Comparison of ENCODE assay signal across 8 mouse cellular contexts in the genomic region with DNA sequence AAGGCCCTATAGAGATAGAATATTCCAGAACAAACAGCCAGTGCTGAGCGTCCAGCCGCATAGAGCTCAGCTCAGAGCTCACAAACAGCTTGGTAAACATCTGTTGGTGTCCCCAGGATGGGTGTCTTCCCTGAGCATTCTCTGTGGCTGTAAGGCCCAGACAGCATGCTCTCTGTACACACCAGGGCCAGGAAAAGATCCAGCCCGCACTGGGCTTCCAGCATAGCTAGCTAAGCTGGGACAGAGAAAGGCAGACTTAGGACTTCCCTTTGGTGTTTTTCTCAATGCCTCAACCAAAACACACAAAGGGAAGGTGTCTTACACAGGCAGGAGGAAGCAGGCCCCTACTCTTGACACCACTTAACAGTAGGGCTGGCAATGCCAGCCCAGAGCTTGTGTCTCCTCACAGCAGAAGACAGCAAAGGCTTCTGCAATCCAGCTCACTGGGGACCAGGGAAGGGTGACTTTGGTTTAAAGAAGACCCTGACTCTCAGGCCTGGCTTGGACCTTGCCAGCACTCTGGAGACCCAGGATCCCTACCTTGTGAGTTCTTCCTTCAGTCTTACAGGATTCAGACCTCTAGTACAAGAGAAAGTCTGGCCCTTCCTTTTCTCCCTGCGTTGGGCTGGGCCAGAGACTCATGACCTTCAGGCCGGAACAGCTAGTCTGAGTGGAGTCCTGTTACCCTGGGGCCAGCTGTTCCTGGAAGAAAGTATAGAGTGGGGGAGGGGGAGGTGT. TPM values are rescaled to one million over a fixed set of nuclear protein-coding genes. Genes with fewer than 3 reads are reported as not detected.
A peak's percentile ranks its signal among the peaks of the same experiment; 100 is the strongest.
DNase-seq lines count a peak whose midpoint lies in the region; ATAC-seq lines count a peak whose summit lies in the region.

TSS of gene Gramd1a (minus strand) at position 601 of the 738 bp plus-strand sequence.

- H3K4me1 ChIP-seq in forebrain, embryonic 14.5 days (ENCODE audit: control insufficient read depth, insufficient read depth, low read length), result no peaks in the 10 kb centered on the region; the same call in 1 of the 2 replicates
- peaks cover 9% of the 10 kb centered on the region for H3K4me1 ChIP-seq in midbrain, embryonic 14.5 days (ENCODE audit: control insufficient read depth, insufficient read depth, low read length)

- H3K4me2 ChIP-seq in forebrain, embryonic 14.5 days (ENCODE audit: low read length), result no peak within 1 kb of the TSS
- H3K4me2 ChIP-seq in midbrain, embryonic 14.5 days (ENCODE audit: low read length), result no peak within 1 kb of the TSS

- no peaks in the 10 kb centered on the region for H3K9me3 ChIP-seq in forebrain, embryonic 14.5 days (replicated peaks; ENCODE audit: control insufficient read depth, low read length)
- no peaks in the 10 kb centered on the region for H3K9me3 ChIP-seq in midbrain, embryonic 14.5 days (ENCODE audit: control insufficient read depth, low read length)

- ATAC-seq in forebrain, embryonic 14.5 days, result no peak
- no peak for ATAC-seq in midbrain, embryonic 14.5 days (ENCODE audit: low FRiP score, low TSS enrichment)

- no peaks in the 10 kb centered on the region for H3K36me3 ChIP-seq in forebrain, embryonic 14.5 days (ENCODE audit: control insufficient read depth, insufficient read depth, low read length)
- H3K36me3 ChIP-seq in midbrain, embryonic 14.5 days (ENCODE audit: control insufficient read depth, insufficient read depth, low read length), result no peaks in the 10 kb centered on the region

- DNase-seq in CD4-positive, CD25-positive, alpha-beta regulatory T cell, adult 2 months (ENCODE audit: low read depth, low spot score), result peak; percentile 37
- peak; percentile 92 for DNase-seq in ZHBTc4 (ENCODE audit: low read depth, low spot score)
- no peak for DNase-seq in forebrain, embryonic 14.5 days (ENCODE audit: low spot score)
- DNase-seq in heart, postnatal 4 days, result peak; percentile 37
- DNase-seq in layer of hippocampus, postnatal 25 days (ENCODE audit: extremely low spot score in 1 of 2, low spot score in 1 of 2), result no peak
- DNase-seq in midbrain, embryonic 14.5 days, result no peak
- DNase-seq in cerebellum, postnatal 4 days (ENCODE audit: low spot score in 2 of 2), result no peak
- DNase-seq in urinary bladder, postnatal 25 days (ENCODE audit: low spot score), result no peak

- H3K27ac ChIP-seq in forebrain, embryonic 14.5 days (ENCODE audit: low read depth, low read length), result no peak within 1 kb of the TSS
- H3K27ac ChIP-seq in midbrain, embryonic 14.5 days (replicated peaks; ENCODE audit: low read depth, low read length), result 0 out of 2 replicates have a peak within 1 kb of the TSS, but pooled peaks have one; percentile 8

- 71% methylated on average over 5 of the region's 5 CpGs for WGBS in forebrain, embryonic 14.5 days
- 75% methylated on average over 5 of the region's 5 CpGs for WGBS in midbrain, embryonic 14.5 days

- H3K27me3 ChIP-seq in forebrain, embryonic 14.5 days (replicated peaks; ENCODE audit: control insufficient read depth, insufficient read depth, low read length), result no peaks in the 10 kb centered on the region
- H3K27me3 ChIP-seq in midbrain, embryonic 14.5 days (ENCODE audit: control insufficient read depth, insufficient read depth, low read length), result no peaks in the 10 kb centered on the region

- no peak within 1 kb of the TSS for H3K4me3 ChIP-seq in forebrain, embryonic 14.5 days (ENCODE audit: low read depth, low read length)
- no peak within 1 kb of the TSS for H3K4me3 ChIP-seq in midbrain, embryonic 14.5 days (replicated peaks; ENCODE audit: low read depth, low read length)

- no peak within 1 kb of the TSS for H3K9ac ChIP-seq in forebrain, embryonic 14.5 days (ENCODE audit: low read length)
- H3K9ac ChIP-seq in midbrain, embryonic 14.5 days (replicated peaks; ENCODE audit: low read length), result no peak within 1 kb of the TSS

RNA-seq across cellular contexts. Expression of gene Gramd1a, which starts in this region (rescaled TPM):
- 150 and 200 TPM in 2 replicates for polyA plus RNA-seq in forebrain, embryonic 14.5 days (2014; fragmentation: Nextera tagmentation; extraction: Ambion mirVana)
- 10 to 100 TPM; 32.9 to 36.0 TPM for total RNA-seq in heart, postnatal 4 days (2021)
- total RNA-seq in layer of hippocampus, postnatal 25 days (2021), result 100 to 1,000 TPM; 108 to 126 TPM
- polyA plus RNA-seq in midbrain, embryonic 14.5 days (2014; fragmentation: Nextera tagmentation; extraction: Ambion mirVana), result 205 and 232 TPM in 2 replicates

Comparison
In these comparisons a context has a peak if more than half of its experiments do, and no peak if none do; other contexts are left out.
1. DNase-seq: peak in CD4-positive, CD25-positive, alpha-beta regulatory T cell, adult 2 months (single experiment), ZHBTc4 (single experiment) and heart, postnatal 4 days (single experiment); none in forebrain, embryonic 14.5 days (single experiment), layer of hippocampus, postnatal 25 days (0 of 2), midbrain, embryonic 14.5 days (single experiment), cerebellum, postnatal 4 days (0 of 2) and urinary bladder, postnatal 25 days (single experiment).